Mouse (Mus musculus): Measurements from ENCODE around the gene Map10.

DNA sequence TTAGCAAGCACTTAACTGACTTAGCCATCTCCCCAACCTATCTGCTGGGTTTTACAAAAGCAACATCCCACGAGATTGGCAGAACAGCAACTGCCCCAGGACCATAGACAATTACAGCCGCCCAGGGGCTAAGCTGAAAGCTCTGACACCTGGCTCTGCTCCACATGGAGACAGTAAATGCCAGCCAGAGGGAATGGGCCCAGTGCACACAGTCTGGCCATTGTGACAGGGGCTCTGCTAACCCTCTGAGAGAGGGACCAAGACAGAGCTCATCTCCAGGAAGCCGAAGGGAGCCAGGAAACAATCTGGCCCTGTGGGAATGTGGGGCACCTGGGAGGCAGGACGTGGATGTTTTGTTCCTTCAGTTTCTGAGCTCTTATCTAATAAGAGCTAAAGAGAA lies 46.6 kb downstream of the Map10 start:
- no peak for TF ChIP-seq CTCF (IDR thresholded peaks at IDR 0.05; ENCODE audit: borderline replicate concordance, control insufficient read depth, extremely low read depth, insufficient read depth, low read length, poor library complexity)
- no peak for TF ChIP-seq POLR2A (IDR thresholded peaks at IDR 0.05; ENCODE audit: control insufficient read depth, extremely low read depth, insufficient read depth, low read length, poor library complexity)

Measured in thymus, adult 2 months (tissue).